Mouse (Mus musculus): ENCODE results near the gene Disp1. TPM values are rescaled to one million over a fixed set of nuclear protein-coding genes. Genes with fewer than 3 reads are reported as not detected.

The Disp1 gene
- total RNA-seq, 2 experiments from 2014 or later: 5.6 to 6.8 TPM

- DNase-seq (ENCODE audit: low spot score in 2 of 2): no peak
- intact Hi-C loops (cut with DNase I): no loop called here
These were observed 168.7 kb downstream of the Disp1 start for GRCm38 (mm10) chr1:183052663-183053062.

- intact Hi-C loops (cut with DNase I): no loop called here
These were observed 172.0 kb downstream of the Disp1 start for GRCm38 (mm10) chr1:183049295-183049694.

GRCm38 (mm10) chr1:183047913-183048523 lies 173.3 kb downstream of the Disp1 start:
- intact Hi-C loops (cut with DNase I): no loop called here
- DNase-seq (ENCODE audit: low spot score in 2 of 2): no peak

More at GRCm38 (mm10) chr1:183049295-183049694, 172.0 kb downstream of the Disp1 start:
- DNase-seq (ENCODE audit: low spot score in 2 of 2): no peak

DNA sequence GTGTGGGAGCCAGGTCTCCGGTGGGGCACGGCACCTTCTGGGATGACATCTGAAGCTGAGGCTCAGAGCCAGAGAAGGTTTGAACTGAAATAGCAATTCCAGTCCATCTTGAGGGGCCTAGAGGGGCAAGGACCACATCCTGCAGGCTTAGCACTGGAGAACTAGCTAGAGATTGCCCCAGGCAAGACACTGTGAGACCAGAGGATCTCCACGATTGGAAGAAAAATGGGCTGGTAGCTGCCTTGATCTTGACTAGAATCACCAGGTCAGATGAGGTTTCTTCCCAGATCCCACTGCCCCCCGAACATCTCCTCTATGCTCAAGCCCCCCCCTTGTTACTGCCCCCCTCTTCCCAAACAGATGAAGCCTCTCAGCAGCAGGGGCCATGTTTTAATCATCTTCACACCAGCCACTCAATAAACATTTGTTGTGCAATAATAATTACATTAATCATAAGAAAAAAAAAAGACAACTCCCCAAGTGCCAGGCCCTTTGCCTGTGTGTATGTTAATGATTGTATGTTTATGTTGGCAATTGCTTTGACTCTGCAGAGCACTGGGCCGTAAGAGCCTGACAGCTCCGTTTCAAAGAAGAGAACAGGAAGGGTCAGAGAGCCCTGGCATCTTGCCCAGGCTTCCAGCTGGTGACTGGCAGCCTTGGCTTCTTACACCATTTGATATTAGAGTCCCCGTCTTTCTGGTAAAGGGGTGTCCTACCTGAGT lies 174.0 kb downstream of the Disp1 start:
- intact Hi-C loops (cut with DNase I): no loop called here
- DNase-seq (ENCODE audit: low spot score in 2 of 2): no peak

- DNase-seq (ENCODE audit: low spot score in 2 of 2): no peak
- intact Hi-C loops (cut with DNase I): no loop called here
These were observed 175.2 kb downstream of the Disp1 start for GRCm38 (mm10) chr1:183046081-183046480.

DNA sequence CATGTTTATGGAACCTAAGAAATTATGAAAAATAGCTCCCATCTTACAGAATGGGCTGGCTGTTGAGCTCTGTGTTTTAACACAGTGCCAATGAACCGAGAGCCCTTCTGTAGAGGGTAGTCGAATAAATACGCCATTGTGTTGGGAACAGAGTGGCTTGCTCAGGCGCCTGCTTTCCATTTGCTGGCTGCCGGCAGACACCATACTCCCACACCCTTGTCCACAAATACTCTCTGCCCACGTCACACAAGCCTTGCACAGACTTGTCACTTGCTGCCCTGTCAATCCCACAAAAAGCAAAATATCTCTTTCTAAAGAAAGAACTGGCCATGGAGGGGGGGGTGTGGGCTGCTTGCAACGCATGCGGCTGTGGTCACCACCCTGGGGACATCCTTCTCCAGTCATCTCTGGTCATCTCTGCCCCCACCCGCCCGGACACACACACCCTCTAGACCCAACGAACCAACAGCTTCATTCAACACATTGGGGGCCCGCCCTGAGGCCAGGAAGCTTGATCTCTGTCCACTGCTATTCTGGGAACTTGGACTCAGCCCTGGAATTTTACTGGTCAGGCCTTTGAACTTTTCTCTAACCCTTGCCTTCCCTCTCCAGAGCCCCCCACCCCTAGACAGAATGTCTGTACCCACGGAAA lies 178.0 kb downstream of the Disp1 start:
- peak; percentile 50 to 66 for DNase-seq (ENCODE audit: low spot score in 2 of 2)
- intact Hi-C loops (cut with DNase I): no loop called here

DNA sequence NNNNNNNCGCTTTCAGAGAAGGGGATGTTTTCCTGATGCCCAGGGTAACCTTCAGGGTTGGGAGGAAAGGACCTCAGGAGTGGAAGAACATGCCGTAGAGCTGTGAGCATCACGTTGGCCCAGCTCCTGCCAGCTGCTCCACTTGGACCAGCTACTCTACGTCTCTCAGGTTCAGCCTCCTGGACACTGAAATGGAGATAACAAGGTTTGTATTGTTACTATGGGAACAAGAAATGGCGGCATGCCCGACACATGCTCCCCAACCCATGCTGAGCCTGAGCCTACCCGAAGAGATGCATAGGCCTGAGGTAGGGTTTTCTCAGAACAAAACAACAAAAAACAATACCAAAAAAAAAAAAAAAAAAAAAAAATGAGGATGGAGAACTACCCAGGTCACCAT lies 179.6 kb downstream of the Disp1 start:
- no peak for DNase-seq (ENCODE audit: low spot score in 2 of 2)
- intact Hi-C loops (cut with DNase I): no loop called here

DNA sequence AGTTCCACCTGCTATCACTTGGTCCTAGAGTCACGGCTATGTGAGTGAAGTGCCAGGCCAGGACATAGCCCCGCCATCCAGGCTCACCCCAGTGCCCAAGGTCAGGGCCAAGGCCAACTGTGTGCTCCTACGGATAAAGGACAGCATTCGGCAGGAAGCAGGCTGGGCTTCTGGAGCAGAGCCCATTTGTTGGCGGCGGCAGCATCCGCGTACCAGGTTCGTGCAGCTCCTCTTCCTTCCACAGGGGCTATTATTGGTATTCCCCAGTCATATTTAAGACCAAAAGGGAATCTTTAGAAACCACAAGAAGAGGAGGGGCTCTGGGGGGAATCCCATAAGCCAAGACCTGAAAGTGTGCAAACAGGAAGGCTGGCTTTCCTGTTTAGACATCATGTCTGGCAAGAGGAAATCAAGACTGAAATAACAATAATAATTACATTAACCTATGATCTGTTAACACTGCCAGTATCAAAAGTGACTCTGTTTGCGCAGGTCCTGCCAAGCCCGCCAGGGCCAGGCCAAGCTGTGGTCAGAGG lies 180.4 kb downstream of the Disp1 start:
- no peak for DNase-seq (ENCODE audit: low spot score in 2 of 2)
- intact Hi-C loops (cut with DNase I): no loop called here

- no peak for DNase-seq (ENCODE audit: low spot score in 2 of 2)
- intact Hi-C loops (cut with DNase I): no loop called here
These were observed 181.2 kb downstream of the Disp1 start for GRCm38 (mm10) chr1:183039881-183040708.

DNA sequence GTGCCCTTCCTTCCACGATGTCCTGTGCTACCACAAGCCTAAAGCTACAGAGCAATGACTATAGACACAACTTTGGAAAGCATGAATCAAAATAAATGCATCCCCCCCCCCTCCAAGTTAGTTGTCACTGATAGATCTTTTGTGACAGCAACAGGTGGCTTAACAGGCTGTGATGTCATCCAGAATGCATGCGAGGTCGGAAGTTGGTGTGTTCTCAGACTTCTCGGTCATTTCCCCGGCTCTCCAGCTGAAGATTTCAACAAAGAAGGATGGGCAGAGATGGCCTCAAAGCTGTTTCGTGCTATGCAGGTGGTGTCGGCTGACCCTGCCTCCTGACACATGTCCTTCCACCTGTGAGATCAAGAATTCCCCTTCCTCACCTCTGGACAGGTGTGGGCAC lies 181.9 kb downstream of the Disp1 start:
- intact Hi-C loops (cut with DNase I): no loop called here
- no peak for DNase-seq (ENCODE audit: low spot score in 2 of 2)

Small RNA genes within 50 kb of the gene (microRNA-seq; reads per million reads assigned to microRNA genes)
- not detected for gene Gm24975

Other genes with a start within 250 kb of the Disp1 start
- 10 to 100 TPM; 49.6 to 54.4 TPM for gene Aida, start 75.1 kb upstream of the Disp1 start, total RNA-seq (2021)
- 10 to 100 TPM; 45.6 to 54.2 TPM for gene Brox, start 75.7 kb upstream of the Disp1 start, total RNA-seq (2021)
- 100 to 1,000 TPM; 217 to 225 TPM for gene Mia3, start 148.0 kb upstream of the Disp1 start, total RNA-seq (2021)
- 10 to 100 TPM; 11.6 to 21.1 TPM for gene Taf1a, start 167.5 kb upstream of the Disp1 start, total RNA-seq (2021)
- gene Hhipl2, start 196.7 kb upstream of the Disp1 start, total RNA-seq (2021): under 1 TPM; 0.30 to 0.57 TPM

All from left cerebral cortex, postnatal 36 days (tissue).